Mouse (Mus musculus) adrenal gland, postnatal 14 days (tissue): ENCODE results near the gene Inpp5d. TPM values are rescaled to one million over a fixed set of nuclear protein-coding genes. Genes with fewer than 3 reads are reported as not detected.
"Not testable (repeated sequence)": the region's sequence is repeated elsewhere in the genome, so short reads cannot be mapped to it uniquely, and the experiment has no call there.

Experiments used
- DNase-seq: peaks from one replicate; pipeline ENCODE4 v3.0.0; 2021; ENCODE audit warnings: mixed read lengths
- total RNA-seq: library from RNA; stranded (reverse); gene quantifications from 2 replicates; pipeline ENCODE4 v1.2.3, GENCODE M21; 2021

The Inpp5d gene
- total RNA-seq, 1 experiment from 2014 or later, result 13.2 TPM

GRCm38 (mm10) chr1:87658485-87658884 lies 38.4 kb downstream of the Inpp5d start:
- no peak for DNase-seq

- peak; percentile 31 for DNase-seq
Observed at GRCm38 (mm10) chr1:87658937-87659617, 39.0 kb downstream of the Inpp5d start.

GRCm38 (mm10) chr1:87659618-87659960 lies 39.5 kb downstream of the Inpp5d start:
- DNase-seq, result no peak

GRCm38 (mm10) chr1:87660740-87661139 lies 40.6 kb downstream of the Inpp5d start:
- DNase-seq, result no peak

GRCm38 (mm10) chr1:87663992-87664391 lies 43.9 kb downstream of the Inpp5d start:
- no peak for DNase-seq

GRCm38 (mm10) chr1:87667006-87667405 lies 46.9 kb downstream of the Inpp5d start:
- peak; percentile 13 for DNase-seq

GRCm38 (mm10) chr1:87668300-87668699 lies 48.2 kb downstream of the Inpp5d start:
- DNase-seq, result no peak

- no peak for DNase-seq
Observed at GRCm38 (mm10) chr1:87671483-87671882, 51.4 kb downstream of the Inpp5d start.

- no peak for DNase-seq
Observed at GRCm38 (mm10) chr1:87673822-87674604, 53.9 kb downstream of the Inpp5d start.

- no peak for DNase-seq
Observed at GRCm38 (mm10) chr1:87676006-87676405, 55.9 kb downstream of the Inpp5d start.

GRCm38 (mm10) chr1:87679089-87679488 lies 59.0 kb downstream of the Inpp5d start:
- no peak for DNase-seq

GRCm38 (mm10) chr1:87680950-87681349 lies 60.8 kb downstream of the Inpp5d start:
- DNase-seq, result no peak

- not testable (repeated sequence) for DNase-seq
Observed at GRCm38 (mm10) chr1:87682473-87682872, 62.4 kb downstream of the Inpp5d start.

- DNase-seq, result no peak
Observed at GRCm38 (mm10) chr1:87684071-87684470, 64.0 kb downstream of the Inpp5d start.

GRCm38 (mm10) chr1:87684791-87685190 lies 64.7 kb downstream of the Inpp5d start:
- DNase-seq, result no peak

GRCm38 (mm10) chr1:87686351-87686750 lies 66.2 kb downstream of the Inpp5d start:
- DNase-seq, result peak; percentile 42

GRCm38 (mm10) chr1:87687009-87687408 lies 66.9 kb downstream of the Inpp5d start:
- DNase-seq, result no peak

GRCm38 (mm10) chr1:87689661-87690341 lies 69.7 kb downstream of the Inpp5d start:
- DNase-seq, result no peak

- DNase-seq, result peak; percentile 39
Observed at GRCm38 (mm10) chr1:87696358-87696757, 76.2 kb downstream of the Inpp5d start.

GRCm38 (mm10) chr1:87698010-87698409 lies 77.9 kb downstream of the Inpp5d start:
- DNase-seq, result no peak

GRCm38 (mm10) chr1:87699890-87700448 lies 79.9 kb downstream of the Inpp5d start:
- DNase-seq, result no peak

GRCm38 (mm10) chr1:87704230-87704629 lies 84.1 kb downstream of the Inpp5d start:
- DNase-seq, result no peak

- DNase-seq, result no peak
Observed at GRCm38 (mm10) chr1:87706361-87706760, 86.2 kb downstream of the Inpp5d start.
